Mouse (Mus musculus) heart, postnatal 0 days (tissue): ENCODE results near the gene Tspan18. TPM values are rescaled to one million over a fixed set of nuclear protein-coding genes. Genes with fewer than 3 reads are reported as not detected.
A peak's percentile ranks its signal among the peaks of the same experiment; 100 is the strongest.

Source experiments
- ATAC-seq: fragments of 200-750 bp; cut with Nextera tagmentation; 2 replicates; pipeline ENCODE4 v1.8.0; 2017; ENCODE audit warnings: low read depth, moderate number of reproducible peaks, moderate library complexity; ENCODE audit not compliant: insufficient read depth
- DNase-seq: peaks from one replicate; pipeline ENCODE4 v3.0.0-alpha.2; 2016; ENCODE audit warnings: low spot score
- H3K27ac ChIP-seq: fragments of 300-500 bp; sonication (generic); 2 replicates; pipeline ENCODE4 v1.5.1; 2014; ENCODE audit warnings: low read depth, mild to moderate bottlenecking
- H3K27me3 ChIP-seq: fragments of 300-500 bp; sonication (generic); 2 replicates; pipeline ENCODE4 v1.6.1; 2014; ENCODE audit warnings: low read length, mixed read lengths; ENCODE audit not compliant: control insufficient read depth, insufficient read depth
- H3K36me3 ChIP-seq: fragments of 300-500 bp; sonication (generic); replicated peaks from 2 replicates; pipeline ENCODE4 v1.6.1; 2014; ENCODE audit warnings: low read length, mixed read lengths; ENCODE audit not compliant: control insufficient read depth, insufficient read depth
- H3K4me1 ChIP-seq: fragments of 300-500 bp; sonication (generic); 2 replicates; pipeline ENCODE4 v1.6.1; 2014; ENCODE audit warnings: antibody characterized with exemption; ENCODE audit not compliant: control insufficient read depth, insufficient read depth
- H3K4me2 ChIP-seq: fragments of 300-500 bp; sonication (generic); 2 replicates; pipeline ENCODE4 v1.6.1; 2014; ENCODE audit warnings: low read depth, mild to moderate bottlenecking, low read length, moderate library complexity
- H3K4me3 ChIP-seq: fragments of 300-500 bp; sonication (generic); 2 replicates; pipeline ENCODE4 v1.5.1; 2014; ENCODE audit warnings: low read depth, low read length
- H3K9ac ChIP-seq: fragments of 300-500 bp; sonication (generic); replicated peaks from 2 replicates; pipeline ENCODE4 v1.6.1; 2014; ENCODE audit warnings: low read depth, low read length, mixed read lengths
- H3K9me3 ChIP-seq: fragments of 300-500 bp; sonication (generic); replicated peaks from 2 replicates; pipeline ENCODE4 v1.6.1; 2016; ENCODE audit warnings: low read length; ENCODE audit not compliant: control insufficient read depth
- CTCF ChIP-seq: IDR thresholded peaks from 2 replicates; pipeline ENCODE4 v1.5.1; 2016; ENCODE audit warnings: antibody characterized with exemption, control low read depth, low read depth
- EP300 ChIP-seq: IDR thresholded peaks from 2 replicates; pipeline ENCODE4 v1.6.1; 2016; ENCODE audit warnings: antibody characterized with exemption, low read depth
- WGBS: fragments of 180-500 bp; shearing (Covaris S2); extraction: QIAGEN DNeasy Blood & Tissue Kit; methylation state at CpG from one replicate; pipeline ENCODE4 v1.1.7; 2014; 5-methylcytosine and 5-hydroxymethylcytosine counted together
- polyA plus RNA-seq: library from polyadenylated mRNA; unstranded; fragments of >200 nt; fragmentation: Nextera tagmentation; extraction: Ambion mirVana; gene quantifications from 2 replicates; pipeline ENCODE4 v1.2.1, GENCODE M21; 2015
- total RNA-seq: library from RNA; depleted of rRNA; stranded (reverse); fragments of >200 nt; gene quantifications from 2 replicates; pipeline ENCODE4 v1.2.3, GENCODE M21; 2014; ENCODE audit warnings: low replicate concordance

The Tspan18 gene
- total and polyA plus RNA-seq, 2 experiments from 2014 or later: 39.8 to 64.4 TPM

DNA sequence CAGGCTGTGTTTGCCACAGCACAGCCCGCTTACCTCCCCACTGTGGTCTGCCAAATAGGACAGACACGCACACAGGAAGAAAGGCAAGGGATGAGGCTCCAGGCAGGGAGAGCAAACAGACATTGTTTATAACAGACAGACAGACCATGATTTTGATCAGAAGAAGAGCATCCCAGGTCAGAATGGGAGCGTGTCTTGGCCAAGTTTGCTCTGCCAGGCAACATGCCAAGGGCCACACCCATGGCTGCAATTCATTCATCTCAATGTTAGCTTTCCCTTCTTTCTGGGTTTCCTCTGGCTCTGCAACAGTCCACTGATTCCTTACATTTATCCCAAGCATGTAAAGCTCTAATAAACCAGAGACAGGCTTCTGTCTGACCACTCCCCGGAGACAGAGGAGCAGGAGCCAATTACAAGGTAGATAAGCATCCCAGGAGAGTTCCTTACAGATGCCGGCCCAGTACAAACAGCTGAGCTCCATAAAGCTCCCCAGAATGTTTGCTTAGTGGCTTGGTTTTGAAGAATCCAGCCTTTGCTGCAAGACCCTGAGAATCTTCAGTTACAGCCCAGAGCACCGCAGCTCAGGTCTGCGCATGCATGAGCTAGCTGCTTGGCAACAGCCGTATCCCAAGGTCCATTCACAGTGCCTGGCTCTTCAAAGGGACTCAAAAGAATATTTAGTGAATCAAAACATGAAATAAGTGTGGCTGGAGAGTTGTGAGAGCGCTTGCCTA, 5.2 kb upstream of the Tspan18 start:
- peaks cover 7% of the 10 kb centered on the region; the same call in 1 of the 2 replicates for H3K4me1 ChIP-seq
- no peak overlapping the region for H3K4me3 ChIP-seq
- H3K9me3 ChIP-seq: no peaks in the 10 kb centered on the region
- ATAC-seq (no peak), DNase-seq (no peak)
- no peak overlapping the region for H3K27ac ChIP-seq
- H3K9ac ChIP-seq: no peak overlapping the region
- no peak overlapping the region for H3K4me2 ChIP-seq
- WGBS: 53% methylated on average over 9 of the region's 9 CpGs
- no peaks in the 10 kb centered on the region for H3K36me3 ChIP-seq
- no peaks in the 10 kb centered on the region for H3K27me3 ChIP-seq
- TF ChIP-seq EP300 (no peak), CTCF (no peak)

- no peak overlapping the region for H3K4me2 ChIP-seq
- H3K4me1 ChIP-seq: peaks cover 26% of the 10 kb centered on the region; the same call in 1 of the 2 replicates
- H3K9ac ChIP-seq: no peak overlapping the region
- H3K27me3 ChIP-seq: no peaks in the 10 kb centered on the region
- no peak overlapping the region for H3K4me3 ChIP-seq
- no peaks in the 10 kb centered on the region for H3K9me3 ChIP-seq
- TF ChIP-seq CTCF (no peak), EP300 (no peak)
- ATAC-seq (no peak), DNase-seq (no peak)
- WGBS: 76% methylated on average over 11 of the region's 11 CpGs
- H3K27ac ChIP-seq: no peak overlapping the region
- no peaks in the 10 kb centered on the region for H3K36me3 ChIP-seq
These were observed 1.7 kb upstream of the Tspan18 start for GRCm38 (mm10) chr2:93335996-93336395.

GRCm38 (mm10) chr2:93333241-93333816, 976 bp downstream of the Tspan18 start:
- under 1% methylated on average over 28 of the region's 29 CpGs for WGBS
- no peaks in the 10 kb centered on the region for H3K27me3 ChIP-seq
- peak overlapping the region; percentile 81 for H3K4me2 ChIP-seq
- peak overlapping the region; percentile 69 for H3K27ac ChIP-seq
- TF ChIP-seq EP300: no peak
- peak; percentile 83 for TF ChIP-seq CTCF
- H3K4me1 ChIP-seq: peaks cover 40% of the 10 kb centered on the region
- no peaks in the 10 kb centered on the region for H3K9me3 ChIP-seq
- peak overlapping the region; percentile 79 for H3K9ac ChIP-seq
- peak overlapping the region; percentile 64 for H3K4me3 ChIP-seq
- H3K36me3 ChIP-seq: no peaks in the 10 kb centered on the region
- DNase-seq: peak; percentile 84
- peak; percentile 59 for ATAC-seq

GRCm38 (mm10) chr2:93332277-93332676, 2.0 kb downstream of the Tspan18 start:
- 64% methylated on average over 4 of the region's 4 CpGs for WGBS
- ATAC-seq (no peak), DNase-seq (no peak)
- TF ChIP-seq EP300 (no peak), CTCF (no peak)
- Histone ChIP-seq H3K4me2 (peak overlapping the region; percentile 81), H3K27me3 (no peaks in the 10 kb centered on the region), H3K4me3 (peak overlapping the region; percentile 64), H3K9ac (no peak overlapping the region), H3K27ac (no peak overlapping the region), H3K4me1 (peaks cover 47% of the 10 kb centered on the region), H3K9me3 (no peaks in the 10 kb centered on the region), H3K36me3 (no peaks in the 10 kb centered on the region)

DNA sequence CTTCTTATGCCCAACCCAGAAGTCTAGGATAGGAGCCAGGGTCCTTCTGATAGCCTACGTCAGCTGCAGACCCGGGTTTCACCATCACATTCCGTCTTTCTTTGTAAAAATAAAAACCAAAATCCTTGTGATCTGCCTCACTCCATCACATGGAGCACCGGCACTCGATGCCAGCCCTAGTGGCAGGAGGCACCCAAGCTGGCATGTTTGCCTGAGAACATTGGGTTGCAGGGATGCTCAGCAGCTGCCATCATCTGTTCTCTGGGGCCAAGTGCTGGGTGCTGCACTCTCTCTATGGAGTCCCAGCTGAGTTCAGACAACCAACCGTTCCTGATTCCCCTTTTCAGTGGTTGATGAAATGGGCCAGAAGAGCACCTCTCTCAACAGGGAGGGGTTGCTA, 3.2 kb downstream of the Tspan18 start:
- Histone ChIP-seq H3K4me1 (peaks cover 47% of the 10 kb centered on the region), H3K9ac (no peak overlapping the region)

More for the DNA sequence above, 3.2 kb downstream of the Tspan18 start:
- DNase-seq (no peak), ATAC-seq (no peak)
- H3K27ac ChIP-seq: no peak overlapping the region
- no peaks in the 10 kb centered on the region for H3K27me3 ChIP-seq
- 72% methylated on average over 6 of the region's 6 CpGs for WGBS
- no peaks in the 10 kb centered on the region for H3K9me3 ChIP-seq
- H3K4me3 ChIP-seq: no peak overlapping the region
- no peaks in the 10 kb centered on the region for H3K36me3 ChIP-seq
- TF ChIP-seq EP300 (no peak), CTCF (no peak)
- peak overlapping the region; percentile 81; the same call in 1 of the 2 replicates for H3K4me2 ChIP-seq
